Mouse (Mus musculus) thymus, adult 2 months (tissue): ENCODE data around the gene Gm11634. TPM values are rescaled to one million over a fixed set of nuclear protein-coding genes. Genes with fewer than 3 reads are reported as not detected.
"Not testable (repeated sequence)": the region's sequence is repeated elsewhere in the genome, so short reads cannot be mapped to it uniquely, and the experiment has no call there.

Experiments used
- DNase-seq: peaks from one replicate; pipeline ENCODE4 v3.0.0; 2021
- H3K27ac ChIP-seq: fragments of 200-500 bp; 2 replicates; pipeline ENCODE4 v1.5.1; 2012; ENCODE audit warnings: low read length, control low read depth; ENCODE audit not compliant: control insufficient read depth, insufficient read depth
- H3K27me3 ChIP-seq: fragments of 200-500 bp; 2 replicates; pipeline ENCODE4 v1.6.1; 2012; ENCODE audit warnings: mild to moderate bottlenecking, low read length, moderate library complexity, mixed read lengths; ENCODE audit not compliant: control insufficient read depth, insufficient read depth
- H3K36me3 ChIP-seq: fragments of 200-500 bp; 2 replicates; pipeline ENCODE4 v1.6.1; 2012; ENCODE audit warnings: mild to moderate bottlenecking, low read length, moderate library complexity; ENCODE audit not compliant: control insufficient read depth, insufficient read depth
- H3K4me1 ChIP-seq: fragments of 200-500 bp; replicated peaks from 2 replicates; pipeline ENCODE4 v1.6.1; 2012; ENCODE audit warnings: low read length; ENCODE audit not compliant: control insufficient read depth, insufficient read depth
- H3K4me3 ChIP-seq: fragments of 200-500 bp; 2 replicates; pipeline ENCODE4 v1.5.1; 2012; ENCODE audit warnings: mild to moderate bottlenecking, low read length, control low read depth, moderate library complexity; ENCODE audit not compliant: control insufficient read depth, insufficient read depth
- CTCF ChIP-seq: fragments of 200-500 bp; IDR thresholded peaks from 2 replicates; pipeline ENCODE4 v1.5.1; 2012; ENCODE audit warnings: mild to moderate bottlenecking, control low read depth, low read length, moderate library complexity, borderline replicate concordance; ENCODE audit not compliant: control insufficient read depth, poor library complexity, insufficient read depth; ENCODE audit errors: extremely low read depth
- POLR2A ChIP-seq: fragments of 200-500 bp; IDR thresholded peaks from 2 replicates; pipeline ENCODE4 v1.6.1; 2012; ENCODE audit warnings: mild to moderate bottlenecking, low read length, control low read depth, moderate library complexity; ENCODE audit not compliant: control insufficient read depth, poor library complexity, insufficient read depth; ENCODE audit errors: extremely low read depth
- WGBS: fragments of 180-500 bp; shearing (Covaris S2); methylation state at CpG from one replicate; pipeline ENCODE4 v1.1.7; 2018; 5-methylcytosine and 5-hydroxymethylcytosine counted together
- polyA plus RNA-seq: library from polyadenylated mRNA; depleted of rRNA; stranded (reverse); fragments of >200 nt; gene quantifications from 2 replicates; pipeline ENCODE4 v1.2.3, GENCODE M21; 2012

The Gm11634 gene
- polyA plus RNA-seq, 1 experiment = not detected

DNA sequence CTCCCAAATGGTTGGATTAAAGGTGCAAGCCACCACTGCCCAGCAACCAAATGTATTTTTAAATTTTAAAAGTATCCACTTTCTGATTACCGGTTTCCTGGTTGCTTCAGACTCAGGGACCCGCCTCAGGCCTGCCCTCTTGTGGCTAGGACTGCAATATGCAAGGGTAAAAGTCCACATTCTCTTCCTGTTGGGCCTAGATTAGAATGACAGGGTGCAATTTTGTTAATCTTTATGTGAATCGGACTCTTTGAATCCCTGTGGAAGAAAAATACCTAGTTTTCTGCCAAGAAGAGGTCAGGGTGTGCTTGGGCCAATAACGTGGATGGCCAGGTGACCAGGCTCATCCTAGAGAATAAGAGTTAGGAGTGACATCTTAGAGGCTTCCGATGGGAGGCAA, 9.6 kb downstream of the Gm11634 start:
- no peaks in the 10 kb centered on the region for H3K36me3 ChIP-seq
- WGBS = 33% methylated on average over 5 of the region's 5 CpGs
- peak; percentile 71 for DNase-seq
- TF ChIP-seq CTCF = no peak
- no peak for TF ChIP-seq POLR2A
- no peaks in the 10 kb centered on the region for H3K4me1 ChIP-seq
- H3K4me3 ChIP-seq = no peak overlapping the region
- no peak overlapping the region for H3K27ac ChIP-seq
- no peaks in the 10 kb centered on the region for H3K27me3 ChIP-seq

- no peak for DNase-seq
- no peak overlapping the region for H3K27ac ChIP-seq
- no peak overlapping the region for H3K4me3 ChIP-seq
- no peaks in the 10 kb centered on the region for H3K4me1 ChIP-seq
- 97% methylated on average over 7 of the region's 7 CpGs for WGBS
- no peaks in the 10 kb centered on the region for H3K27me3 ChIP-seq
- no peaks in the 10 kb centered on the region for H3K36me3 ChIP-seq
- TF ChIP-seq POLR2A = no peak
- TF ChIP-seq CTCF = no peak
Observed at GRCm38 (mm10) chr11:101588868-101589267, 10.2 kb downstream of the Gm11634 start.

- no peak overlapping the region for H3K27ac ChIP-seq
- H3K27me3 ChIP-seq = no peaks in the 10 kb centered on the region
- no peak overlapping the region for H3K4me3 ChIP-seq
- no peak for TF ChIP-seq CTCF
- TF ChIP-seq POLR2A = no peak
- 97% methylated on average over 10 of the region's 10 CpGs for WGBS
- no peaks in the 10 kb centered on the region for H3K4me1 ChIP-seq
- no peak for DNase-seq
- no peaks in the 10 kb centered on the region for H3K36me3 ChIP-seq
Observed at GRCm38 (mm10) chr11:101587676-101588075, 11.4 kb downstream of the Gm11634 start.

GRCm38 (mm10) chr11:101585805-101586204, 13.3 kb downstream of the Gm11634 start:
- H3K4me3 ChIP-seq = no peak overlapping the region
- WGBS = 92% methylated on average over 4 of the region's 4 CpGs
- no peak for TF ChIP-seq CTCF
- TF ChIP-seq POLR2A = no peak
- no peak overlapping the region for H3K27ac ChIP-seq
- DNase-seq = no peak
- peaks cover 4% of the 10 kb centered on the region; the same call in 1 of the 2 replicates for H3K4me1 ChIP-seq
- no peaks in the 10 kb centered on the region for H3K27me3 ChIP-seq
- H3K36me3 ChIP-seq = no peaks in the 10 kb centered on the region

- DNase-seq, H3K27me3 ChIP-seq, H3K4me1 ChIP-seq, H3K36me3 ChIP-seq, H3K4me3 ChIP-seq, H3K27ac ChIP-seq: not testable (repeated sequence)
- 97% methylated on average over 1 of the region's 1 CpGs for WGBS
Observed at GRCm38 (mm10) chr11:101585031-101585430, 14.0 kb downstream of the Gm11634 start.

DNA sequence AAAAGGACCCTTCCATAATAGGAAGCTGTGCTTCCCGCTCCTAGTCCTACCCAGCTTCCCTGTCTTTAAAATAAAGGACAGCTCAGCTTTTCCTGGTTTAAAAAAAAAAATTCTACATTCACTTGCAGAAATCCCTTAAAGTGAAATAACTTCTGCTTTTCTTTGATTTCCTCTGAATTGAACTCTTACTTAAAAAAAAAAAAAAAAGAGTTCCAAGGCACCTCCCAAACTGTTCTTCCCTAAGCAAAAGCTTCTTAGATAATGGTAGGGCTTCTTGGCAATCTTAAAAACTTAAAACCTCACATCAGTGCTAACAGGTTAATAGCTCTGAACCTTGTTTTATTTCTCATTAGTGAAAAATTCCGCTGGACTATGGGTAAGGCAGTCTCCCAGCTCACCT, 15.9 kb downstream of the Gm11634 start:
- no peaks in the 10 kb centered on the region for H3K27me3 ChIP-seq
- peaks cover 16% of the 10 kb centered on the region for H3K36me3 ChIP-seq
- DNase-seq = no peak
- H3K27ac ChIP-seq = no peak overlapping the region
- peaks cover 4% of the 10 kb centered on the region; the same call in 1 of the 2 replicates for H3K4me1 ChIP-seq
- TF ChIP-seq CTCF (no peak), POLR2A (no peak)
- H3K4me3 ChIP-seq = no peak overlapping the region
- whole genome bisulfite sequencing = 89% methylated on average over 2 of the region's 2 CpGs
